Mouse (Mus musculus) ES-E14 (cell line): ENCODE results near the gene Nav3. TPM values are rescaled to one million over a fixed set of nuclear protein-coding genes. Genes with fewer than 3 reads are reported as not detected.

Experiments used
- DNase-seq: peaks from one replicate; pipeline ENCODE4 v3.0.0-alpha.2; 2013; ENCODE audit warnings: low read depth, low spot score
- H3K27ac ChIP-seq: 2 replicates; pipeline ENCODE4 v1.5.1; 2012; ENCODE audit warnings: low read depth, mild to moderate bottlenecking, low read length, moderate library complexity, mixed read lengths; ENCODE audit not compliant: poor library complexity, insufficient read depth, severe bottlenecking
- H3K36me3 ChIP-seq: 2 replicates; pipeline ENCODE4 v1.6.1; 2012; ENCODE audit warnings: mild to moderate bottlenecking, low read length, moderate library complexity, mixed read lengths; ENCODE audit not compliant: control insufficient read depth, poor library complexity, insufficient read depth, severe bottlenecking
- H3K4me1 ChIP-seq, 2 experiments: fragments of 150-350 bp in 1 of 2; sonication (generic) in 1 of 2; 2 replicates each; pipeline ENCODE4 v1.6.1; 2012; ENCODE audit warnings: low read length in 2 of 2, mild to moderate bottlenecking in 1 of 2, mixed read lengths in 1 of 2; ENCODE audit not compliant: control insufficient read depth in 2 of 2, insufficient read depth in 2 of 2, poor library complexity in 1 of 2
- H3K4me3 ChIP-seq, 2 experiments: fragments of 150-350 bp in 1 of 2; sonication (generic) in 1 of 2; 2 replicates each; pipeline ENCODE4 v1.5.1; 2012; ENCODE audit warnings: low read length in 2 of 2, low read depth in 1 of 2, mild to moderate bottlenecking in 1 of 2, mixed read lengths in 1 of 2; ENCODE audit not compliant: insufficient read depth in 1 of 2, poor library complexity in 1 of 2, severe bottlenecking in 1 of 2
- H3K9ac ChIP-seq: 2 replicates; pipeline ENCODE4 v1.6.1; 2012; ENCODE audit warnings: low read depth, mild to moderate bottlenecking, low read length, mixed read lengths; ENCODE audit not compliant: poor library complexity, insufficient read depth, severe bottlenecking
- H3K9me3 ChIP-seq: fragments of 150-350 bp; sonication (generic); 2 replicates; pipeline ENCODE4 v1.6.1; 2012; ENCODE audit warnings: low read depth, mild to moderate bottlenecking, low read length; ENCODE audit not compliant: control insufficient read depth, insufficient read depth
- CHD2 ChIP-seq: IDR thresholded peaks from 2 replicates; pipeline ENCODE4 v1.6.1; 2014; ENCODE audit warnings: mild to moderate bottlenecking, low read depth, low read length, inconsistent platforms
- HCFC1 ChIP-seq: IDR thresholded peaks from 2 replicates; pipeline ENCODE4 v1.6.1; 2012; ENCODE audit warnings: low read length, inconsistent platforms, borderline replicate concordance; ENCODE audit not compliant: insufficient read depth
- MAFK ChIP-seq: IDR thresholded peaks from 2 replicates; pipeline ENCODE4 v1.6.1; 2014; ENCODE audit warnings: mild to moderate bottlenecking, low read depth, low read length, inconsistent platforms; ENCODE audit not compliant: insufficient read depth
- ZC3H11A ChIP-seq: IDR thresholded peaks from 2 replicates; pipeline ENCODE4 v1.6.1; 2012; ENCODE audit warnings: low read depth, mild to moderate bottlenecking, inconsistent platforms, low read length, borderline replicate concordance
- ZNF384 ChIP-seq: IDR thresholded peaks from 2 replicates; pipeline ENCODE4 v1.6.1; 2012; ENCODE audit warnings: low read depth, low read length, inconsistent platforms
- in situ Hi-C, 2 experiments: fragments of 600-800 bp; cut with MboI; formaldehyde crosslinking; loops; one replicate each; pipeline ENCODE4 v1.15.1; 2025; ENCODE audit warnings: low sequenced_read_pairs in 2 of 2, inconsistent platforms in 1 of 2; ENCODE audit not compliant: unreplicated experiment in 2 of 2
- total RNA-seq: library from RNA; depleted of rRNA; stranded (reverse); fragments of 300-350 nt; gene quantifications from 2 replicates; pipeline ENCODE4 v1.2.3, GENCODE M21; 2012

The Nav3 gene
- total RNA-seq, 1 experiment, result 1.4 TPM

DNA sequence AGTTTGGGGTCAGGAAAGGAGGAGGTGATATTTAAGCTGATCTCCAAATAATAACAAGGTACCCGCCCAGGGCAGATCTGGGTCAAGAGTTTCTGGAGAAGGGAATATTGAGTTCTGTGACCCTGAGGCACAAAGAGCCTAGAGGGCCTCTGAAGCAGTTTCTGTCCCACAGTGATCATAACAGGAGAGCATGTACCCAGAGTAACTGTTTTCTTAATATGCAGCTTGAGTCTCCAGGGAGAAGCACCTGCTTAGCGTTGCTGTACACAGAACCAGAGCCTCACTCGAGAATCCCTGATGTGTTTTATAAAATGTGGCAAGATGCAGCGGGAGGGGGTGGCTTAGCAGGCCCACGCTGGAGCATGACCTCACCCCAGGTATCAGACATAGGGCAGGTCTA lies 141.5 kb downstream of the Nav3 start:
- Histone ChIP-seq H3K4me3 (no peak overlapping the region), H3K4me1 (no peaks in the 10 kb centered on the region), H3K36me3 (no peaks in the 10 kb centered on the region), H3K9ac (no peak overlapping the region), H3K9me3 (no peaks in the 10 kb centered on the region), H3K27ac (no peak overlapping the region)
- no peak for DNase-seq
- TF ChIP-seq ZNF384 (no peak), HCFC1 (no peak), CHD2 (no peak), MAFK (no peak)
- in situ Hi-C loops, result no loop called here

GRCm38 (mm10) chr10:110313959-110314358 lies 142.0 kb downstream of the Nav3 start:
- H3K4me3 ChIP-seq, result no peak overlapping the region
- TF ChIP-seq MAFK (no peak), CHD2 (no peak), ZC3H11A (no peak), ZNF384 (no peak), HCFC1 (no peak)
- no peak overlapping the region for H3K27ac ChIP-seq
- no peak overlapping the region for H3K9ac ChIP-seq
- DNase-seq, result no peak
- no peaks in the 10 kb centered on the region for H3K4me1 ChIP-seq
- no peaks in the 10 kb centered on the region for H3K36me3 ChIP-seq
- in situ Hi-C loops, result no loop called here
- H3K9me3 ChIP-seq, result no peaks in the 10 kb centered on the region

DNA sequence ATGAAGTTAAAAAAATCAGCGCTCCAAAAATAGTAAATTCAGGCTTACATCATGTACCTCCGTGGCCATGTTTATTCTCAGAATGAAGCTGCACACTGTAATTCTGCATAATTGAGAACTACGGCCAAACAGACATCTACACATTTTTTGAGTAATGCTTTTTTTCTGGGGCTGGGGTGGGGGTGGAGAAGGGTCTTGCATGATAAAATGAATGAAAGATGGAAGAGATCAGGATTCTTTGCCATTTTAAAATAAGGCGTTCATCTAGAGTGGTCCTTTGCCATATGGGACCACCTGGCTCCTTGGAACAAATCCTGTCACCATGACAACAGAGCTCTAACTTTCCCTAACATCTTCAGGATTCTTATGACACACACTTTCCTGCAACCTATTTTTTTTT lies 146.5 kb downstream of the Nav3 start:
- H3K36me3 ChIP-seq, result no peaks in the 10 kb centered on the region
- H3K4me3 ChIP-seq, result no peak overlapping the region
- in situ Hi-C loops, result no loop called here
- H3K9ac ChIP-seq, result no peak overlapping the region
- DNase-seq, result no peak
- no peaks in the 10 kb centered on the region for H3K4me1 ChIP-seq
- H3K27ac ChIP-seq, result no peak overlapping the region
- H3K9me3 ChIP-seq, result no peaks in the 10 kb centered on the region
- no peak for TF ChIP-seq ZC3H11A
- TF ChIP-seq HCFC1, result no peak
- no peak for TF ChIP-seq CHD2
- TF ChIP-seq ZNF384, result no peak
- TF ChIP-seq MAFK, result no peak

DNA sequence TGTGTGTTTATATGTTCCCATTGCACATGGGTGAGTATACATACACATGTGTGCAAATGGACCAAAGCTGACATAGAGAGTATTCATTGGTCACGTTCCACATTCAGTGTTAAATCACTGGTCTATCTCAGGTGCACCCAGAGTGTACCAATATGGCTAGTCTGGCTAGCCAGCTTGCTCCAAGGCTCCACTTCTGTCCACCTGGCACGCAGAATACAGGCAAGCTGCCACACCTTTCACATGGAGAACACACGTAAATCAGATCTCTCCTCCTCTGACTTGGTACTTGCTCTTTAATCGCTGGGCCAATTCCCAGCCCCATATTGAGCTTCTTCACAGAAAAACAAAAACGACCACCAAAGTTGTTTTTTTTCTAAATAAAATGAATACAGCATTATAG lies 150.4 kb downstream of the Nav3 start:
- Histone ChIP-seq H3K4me1 (no peaks in the 10 kb centered on the region), H3K9ac (no peak overlapping the region), H3K9me3 (no peaks in the 10 kb centered on the region), H3K36me3 (no peaks in the 10 kb centered on the region), H3K27ac (no peak overlapping the region), H3K4me3 (no peak overlapping the region)
- no peak for DNase-seq
- TF ChIP-seq ZNF384 (no peak), CHD2 (no peak), HCFC1 (no peak), ZC3H11A (no peak), MAFK (no peak)
- in situ Hi-C loops, result no loop called here

GRCm38 (mm10) chr10:110290016-110290623 lies 165.9 kb downstream of the Nav3 start:
- no peak overlapping the region for H3K4me3 ChIP-seq
- H3K9ac ChIP-seq, result no peak overlapping the region
- no peak for DNase-seq
- H3K9me3 ChIP-seq, result no peaks in the 10 kb centered on the region
- H3K27ac ChIP-seq, result no peak overlapping the region
- H3K36me3 ChIP-seq, result no peaks in the 10 kb centered on the region
- TF ChIP-seq MAFK, result no peak
- no peak for TF ChIP-seq CHD2
- TF ChIP-seq HCFC1, result no peak
- no peak for TF ChIP-seq ZC3H11A
- no peak for TF ChIP-seq ZNF384
- H3K4me1 ChIP-seq, result no peaks in the 10 kb centered on the region
- in situ Hi-C loops, result no loop called here
